Mouse (Mus musculus) urinary bladder, postnatal 36 days (tissue): ENCODE data around the gene Sept14.

Experiments used
- DNase-seq, 2 experiments: peaks; one replicate each; pipeline ENCODE4 v3.0.0; 2022; ENCODE audit warnings: low spot score in 2 of 2, mixed read lengths in 1 of 2

Sept14 gene

GRCm38 (mm10) chr5:129669453-129670035, 38.8 kb downstream of the Sept14 start:
- no peak for DNase-seq

GRCm38 (mm10) chr5:129667851-129668250, 40.5 kb downstream of the Sept14 start:
- DNase-seq, result no peak

GRCm38 (mm10) chr5:129666271-129666909, 41.9 kb downstream of the Sept14 start:
- DNase-seq, result no peak

- no peak for DNase-seq
Measured at GRCm38 (mm10) chr5:129664090-129664489, 44.2 kb downstream of the Sept14 start.

GRCm38 (mm10) chr5:129657931-129658330, 50.4 kb downstream of the Sept14 start:
- no peak for DNase-seq

GRCm38 (mm10) chr5:129657016-129657415, 51.3 kb downstream of the Sept14 start:
- DNase-seq, result no peak

GRCm38 (mm10) chr5:129650858-129651257, 57.5 kb downstream of the Sept14 start:
- DNase-seq, result no peak
